Mouse (Mus musculus) MEL (cell line): ENCODE measurements at regions not wholly inside any gene's neighbourhood (a gene's known extent, or its start where the extent isn't known, plus 50 kb on each side); places are given as distances from the start of the nearest gene placed in this dataset.

Experiments used
- DNase-seq: peaks from one replicate; pipeline ENCODE4 v3.0.0; 2011; ENCODE audit warnings: low read depth, low spot score
- H3K27ac ChIP-seq: 2 replicates; pipeline ENCODE4 v1.5.1; 2012; ENCODE audit warnings: low read depth, mild to moderate bottlenecking, control low read depth, low read length, moderate library complexity; ENCODE audit not compliant: control insufficient read depth
- H3K27me3 ChIP-seq, 2 experiments: fragments of 150-350 bp in 1 of 2; sonication (generic) in 1 of 2; 2 replicates each; pipeline ENCODE4 v1.6.1; 2012; ENCODE audit warnings: low read length in 2 of 2, mild to moderate bottlenecking in 2 of 2, improper control_type of control experiment in 1 of 2, moderate library complexity in 1 of 2; ENCODE audit not compliant: insufficient read depth in 2 of 2, control insufficient read depth in 1 of 2
- H3K36me3 ChIP-seq, 2 experiments: 2 replicates each; pipeline ENCODE4 v1.6.1; 2012 to 2014; ENCODE audit warnings: low read length in 2 of 2, improper control_type of control experiment in 1 of 2, inconsistent platforms in 1 of 2, mild to moderate bottlenecking in 1 of 2; ENCODE audit not compliant: insufficient read depth in 2 of 2, control insufficient read depth in 1 of 2
- H3K4me1 ChIP-seq, 2 experiments: fragments of 150-350 bp in 1 of 2; sonication (generic) in 1 of 2; 2 replicates each; pipeline ENCODE4 v1.6.1; 2012; ENCODE audit warnings: low read length in 2 of 2, improper control_type of control experiment in 1 of 2, mild to moderate bottlenecking in 1 of 2; ENCODE audit not compliant: insufficient read depth in 2 of 2, control insufficient read depth in 1 of 2
- H3K4me3 ChIP-seq, 2 experiments: fragments of 150-350 bp in 1 of 2; sonication (generic) in 1 of 2; 2 replicates each; pipeline ENCODE4 v1.5.1; 2012; ENCODE audit warnings: low read depth in 2 of 2, low read length in 2 of 2, mild to moderate bottlenecking in 2 of 2, moderate library complexity in 2 of 2, control low read depth in 1 of 2, improper control_type of control experiment in 1 of 2; ENCODE audit not compliant: control insufficient read depth in 1 of 2, insufficient read depth in 1 of 2
- H3K79me2 ChIP-seq: 2 replicates; pipeline ENCODE4 v1.6.1; 2012; ENCODE audit warnings: mild to moderate bottlenecking, low read length, moderate library complexity; ENCODE audit not compliant: control insufficient read depth, poor library complexity, insufficient read depth
- H3K9ac ChIP-seq: 2 replicates; pipeline ENCODE4 v1.6.1; 2012; ENCODE audit warnings: low read depth, mild to moderate bottlenecking, control low read depth, low read length, moderate library complexity; ENCODE audit not compliant: control insufficient read depth, poor library complexity, severe bottlenecking
- H3K9me3 ChIP-seq: fragments of 150-350 bp; sonication (generic); replicated peaks from 2 replicates; pipeline ENCODE4 v1.6.1; 2012; ENCODE audit warnings: mild to moderate bottlenecking, low read length, improper control_type of control experiment, moderate library complexity; ENCODE audit not compliant: insufficient read depth
- BHLHE40 ChIP-seq: IDR thresholded peaks from 2 replicates; pipeline ENCODE4 v1.6.1; 2012; ENCODE audit warnings: low read depth, mild to moderate bottlenecking, inconsistent platforms, low read length, improper control_type of control experiment, borderline replicate concordance
- CTCF ChIP-seq, 3 experiments: IDR thresholded peaks in 2 of 3; conservative IDR thresholded peaks in 1 of 3; 2 replicates each; pipeline ENCODE4 v1.5.1; 2011 to 2012; ENCODE audit warnings: low read length in 3 of 3, low read depth in 2 of 3, mild to moderate bottlenecking in 2 of 3, improper control_type of control experiment in 1 of 3, inconsistent platforms in 1 of 3, mixed read lengths in 1 of 3, moderate library complexity in 1 of 3; ENCODE audit not compliant: control insufficient read depth in 1 of 3, insufficient read depth in 1 of 3, poor library complexity in 1 of 3, severe bottlenecking in 1 of 3
- E2F4 ChIP-seq: IDR thresholded peaks from 2 replicates; pipeline ENCODE4 v1.6.1; 2011; ENCODE audit warnings: low read depth, low read length, improper control_type of control experiment, borderline replicate concordance
- GABPA ChIP-seq: IDR thresholded peaks from 2 replicates; pipeline ENCODE4 v1.6.1; 2012; ENCODE audit warnings: low read depth, mild to moderate bottlenecking, inconsistent platforms, low read length, improper control_type of control experiment, moderate library complexity
- GATA1 ChIP-seq: IDR thresholded peaks from 2 replicates; pipeline ENCODE4 v1.6.1; 2011; ENCODE audit warnings: low read depth, low read length, improper control_type of control experiment
- HCFC1 ChIP-seq: IDR thresholded peaks from 2 replicates; pipeline ENCODE4 v1.6.1; 2012; ENCODE audit warnings: low read depth, mild to moderate bottlenecking, inconsistent platforms, low read length, improper control_type of control experiment, moderate library complexity
- JUND ChIP-seq: IDR thresholded peaks from 2 replicates; pipeline ENCODE4 v1.6.1; 2011; ENCODE audit warnings: low read depth, mild to moderate bottlenecking, improper control_type of control experiment, low read length
- KAT2A ChIP-seq: conservative IDR thresholded peaks from 2 replicates; pipeline ENCODE4 v1.6.1; 2012; ENCODE audit warnings: low read depth, low read length, improper control_type of control experiment, inconsistent platforms
- MAFK ChIP-seq: IDR thresholded peaks from 2 replicates; pipeline ENCODE4 v1.6.1; 2011; ENCODE audit warnings: low read depth, mild to moderate bottlenecking, low read length, improper control_type of control experiment, borderline replicate concordance
- MAX ChIP-seq: IDR thresholded peaks from 2 replicates; pipeline ENCODE4 v1.6.1; 2011; ENCODE audit warnings: low read length, improper control_type of control experiment
- MEF2A ChIP-seq: IDR thresholded peaks from 2 replicates; pipeline ENCODE4 v1.6.1; 2014; ENCODE audit warnings: low read depth, mild to moderate bottlenecking, inconsistent platforms, low read length, improper control_type of control experiment; ENCODE audit not compliant: poor library complexity, insufficient replicate concordance, severe bottlenecking; ENCODE audit errors: extremely low read depth
- MXI1 ChIP-seq: IDR thresholded peaks from 2 replicates; pipeline ENCODE4 v1.6.1; 2011; ENCODE audit warnings: mild to moderate bottlenecking, low read depth, low read length, improper control_type of control experiment
- MYB ChIP-seq: IDR thresholded peaks from 2 replicates; pipeline ENCODE4 v1.6.1; 2011; ENCODE audit warnings: mild to moderate bottlenecking, low read depth, low read length, improper control_type of control experiment
- NELFE ChIP-seq: IDR thresholded peaks from 2 replicates; pipeline ENCODE4 v1.6.1; 2011; ENCODE audit warnings: low read depth, low read length, improper control_type of control experiment
- NRF1 ChIP-seq: IDR thresholded peaks from 2 replicates; pipeline ENCODE4 v1.6.1; 2014; ENCODE audit warnings: low read depth, mild to moderate bottlenecking, inconsistent platforms, low read length, improper control_type of control experiment, moderate library complexity; ENCODE audit not compliant: poor library complexity, insufficient read depth, severe bottlenecking
- POLR2AphosphoS2 ChIP-seq: IDR thresholded peaks from 2 replicates; pipeline ENCODE4 v1.6.1; 2011; ENCODE audit warnings: low read length, improper control_type of control experiment
- POLR2AphosphoS5 ChIP-seq: IDR thresholded peaks from 2 replicates; pipeline ENCODE4 v1.6.1; 2012; ENCODE audit warnings: low read depth, borderline replicate concordance, mild to moderate bottlenecking, inconsistent platforms, low read length, moderate library complexity, mixed read lengths
- USF2 ChIP-seq, 2 experiments: IDR thresholded peaks; 2 replicates each; pipeline ENCODE4 v1.6.1; 2011 to 2012; ENCODE audit warnings: improper control_type of control experiment in 2 of 2, low read length in 2 of 2, borderline replicate concordance in 1 of 2, inconsistent platforms in 1 of 2, low read depth in 1 of 2, mild to moderate bottlenecking in 1 of 2; ENCODE audit not compliant: insufficient read depth in 1 of 2
- ZKSCAN1 ChIP-seq: IDR thresholded peaks from 2 replicates; pipeline ENCODE4 v1.6.1; 2012; ENCODE audit warnings: low read depth, mild to moderate bottlenecking, inconsistent platforms, low read length, improper control_type of control experiment, moderate library complexity
- ZNF384 ChIP-seq: IDR thresholded peaks from 2 replicates; pipeline ENCODE4 v1.6.1; 2012; ENCODE audit warnings: low read depth, mild to moderate bottlenecking, inconsistent platforms, low read length, improper control_type of control experiment

GRCm38 (mm10) chr3:149295257-149295831 lies 305.0 kb upstream of the Adgrl2 start:
- no peak overlapping the region for H3K27ac ChIP-seq
- no peaks in the 10 kb centered on the region for H3K79me2 ChIP-seq
- no peak for DNase-seq
- H3K27me3 ChIP-seq = no peaks in the 10 kb centered on the region
- no peaks in the 10 kb centered on the region for H3K4me1 ChIP-seq
- no peak overlapping the region for H3K4me3 ChIP-seq
- no peak overlapping the region for H3K9ac ChIP-seq
- no peaks in the 10 kb centered on the region for H3K9me3 ChIP-seq
- H3K36me3 ChIP-seq = no peaks in the 10 kb centered on the region
- TF ChIP-seq MAFK (no peak), HCFC1 (no peak), POLR2AphosphoS2 (no peak), ZKSCAN1 (no peak), GATA1 (no peak), POLR2AphosphoS5 (no peak), KAT2A (no peak), MYB (no peak), JUND (no peak)

GRCm38 (mm10) chr3:149294445-149294844 lies 304.1 kb upstream of the Adgrl2 start:
- no peak overlapping the region for H3K27ac ChIP-seq
- H3K27me3 ChIP-seq = no peaks in the 10 kb centered on the region
- no peaks in the 10 kb centered on the region for H3K79me2 ChIP-seq
- H3K9ac ChIP-seq = no peak overlapping the region
- DNase-seq = no peak
- no peaks in the 10 kb centered on the region for H3K4me1 ChIP-seq
- no peak for TF ChIP-seq POLR2AphosphoS2
- no peak for TF ChIP-seq MXI1
- TF ChIP-seq MEF2A = no peak
- no peak for TF ChIP-seq ZKSCAN1
- no peak for TF ChIP-seq GABPA
- no peak for TF ChIP-seq NRF1
- no peak for TF ChIP-seq MAFK
- TF ChIP-seq NELFE = no peak
- TF ChIP-seq USF2 (IDR thresholded peaks at IDR 0.05; ENCODE audit: borderline replicate concordance in 1 of 2, insufficient read depth in 1 of 2, low read depth in 1 of 2, low read length in 2 of 2) = no peak
- TF ChIP-seq MAX = no peak
- TF ChIP-seq CTCF (IDR thresholded peaks at IDR 0.05 in 2 of 3, conservative IDR thresholded peaks at IDR 0.05 in 1 of 3; ENCODE audit: control insufficient read depth in 1 of 3, insufficient read depth in 1 of 3, low read depth in 2 of 3, low read length in 3 of 3, poor library complexity in 1 of 3, severe bottlenecking in 1 of 3) = no peak
- TF ChIP-seq E2F4 = no peak
- TF ChIP-seq ZNF384 = no peak
- TF ChIP-seq BHLHE40 = no peak
- TF ChIP-seq, all 39 proteins: peak for 0
- Histone ChIP-seq H3K36me3 (no peaks in the 10 kb centered on the region), H3K9me3 (no peaks in the 10 kb centered on the region), H3K4me3 (no peak overlapping the region)
